Mouse (Mus musculus) kidney, adult 2 months (tissue): ENCODE data around the gene Atp2b2.

Experiments used
- CTCF ChIP-seq: fragments of 200-500 bp; conservative IDR thresholded peaks from 2 replicates; pipeline ENCODE4 v1.5.1; 2011; ENCODE audit warnings: low read depth, mild to moderate bottlenecking, control low read depth, low read length, moderate library complexity, mixed read lengths; ENCODE audit not compliant: insufficient read depth, insufficient read length
- POLR2A ChIP-seq: fragments of 200-500 bp; IDR thresholded peaks from one replicate; pipeline ENCODE4 v1.6.1; 2011; ENCODE audit warnings: low read depth, low read length, control low read depth

- TF ChIP-seq POLR2A (no peak), CTCF (peak; percentile 60)
Observed at GRCm38 (mm10) chr6:113908066-113908465, 134.3 kb downstream of the Atp2b2 start.
